Mouse (Mus musculus): ENCODE results near the gene Nek8.
A peak's percentile ranks its signal among the peaks of the same experiment; 100 is the strongest.
"Not testable (repeated sequence)": the region's sequence is repeated elsewhere in the genome, so short reads cannot be mapped to it uniquely, and the experiment has no call there.

The Nek8 gene

GRCm38 (mm10) chr11:78176402-78176862 lies at the start of gene Nek8, which contains the start of gene Tlcd1:
Gene Nek8, minus strand, starts transcription at chr11:78176675.
Gene Tlcd1, plus strand, starts transcription at chr11:78176711.
- DNase-seq, result peak; percentile 98

- no peak for DNase-seq
Observed at GRCm38 (mm10) chr11:78223586-78223985, 47.1 kb upstream of the Nek8 start.

GRCm38 (mm10) chr11:78215709-78216317 lies 39.3 kb upstream of the Nek8 start:
- DNase-seq, result no peak

GRCm38 (mm10) chr11:78213086-78213817 lies 36.8 kb upstream of the Nek8 start:
- peak; percentile 50 for DNase-seq

- DNase-seq, result peak; percentile 42
Observed at GRCm38 (mm10) chr11:78211513-78211912, 35.0 kb upstream of the Nek8 start.

- no peak for DNase-seq
Observed at GRCm38 (mm10) chr11:78210615-78211014, 34.1 kb upstream of the Nek8 start.

GRCm38 (mm10) chr11:78209886-78210285 lies 33.4 kb upstream of the Nek8 start:
- DNase-seq, result no peak

- no peak for DNase-seq
Observed at GRCm38 (mm10) chr11:78207190-78207589, 30.7 kb upstream of the Nek8 start.

GRCm38 (mm10) chr11:78205361-78206206 lies 29.1 kb upstream of the Nek8 start:
- no peak for DNase-seq

- DNase-seq, result no peak
Observed at GRCm38 (mm10) chr11:78204287-78204686, 27.8 kb upstream of the Nek8 start.

- DNase-seq, result no peak
Observed at GRCm38 (mm10) chr11:78202372-78202771, 25.9 kb upstream of the Nek8 start.

- DNase-seq, result no peak
Observed at GRCm38 (mm10) chr11:78195101-78195863, 18.8 kb upstream of the Nek8 start.

- DNase-seq, result peak; percentile 88
Observed at GRCm38 (mm10) chr11:78194411-78195100, 18.1 kb upstream of the Nek8 start.

GRCm38 (mm10) chr11:78193113-78193512 lies 16.6 kb upstream of the Nek8 start, which contains the start of gene Proca1:
Gene Proca1, plus strand, starts transcription at chr11:78193392.
- no peak for DNase-seq

- no peak for DNase-seq
Observed at GRCm38 (mm10) chr11:78190041-78190440, 13.6 kb upstream of the Nek8 start.

GRCm38 (mm10) chr11:78189234-78190040 lies 13.0 kb upstream of the Nek8 start:
- DNase-seq, result peak; percentile 63

- peak; percentile 67 for DNase-seq
Observed at GRCm38 (mm10) chr11:78188331-78189233, 12.1 kb upstream of the Nek8 start, which contains the start of gene Rab34. Gene Rab34, plus strand, starts transcription at chr11:78188430.

- DNase-seq, result not testable (repeated sequence)
Observed at GRCm38 (mm10) chr11:78184702-78185101, 8.2 kb upstream of the Nek8 start.

GRCm38 (mm10) chr11:78183884-78184514 lies 7.5 kb upstream of the Nek8 start:
- DNase-seq, result no peak

Data from lung, postnatal 36 days (tissue).